Mouse (Mus musculus): Measurements from ENCODE around the gene Elmod3. TPM values are rescaled to one million over a fixed set of nuclear protein-coding genes. Genes with fewer than 3 reads are reported as not detected.

Gene Elmod3
- total and polyA plus RNA-seq, 2 experiments from 2014 or later = 16.0 to 18.3 TPM

GRCm38 (mm10) chr6:72588307-72588706 is 9.9 kb downstream of the Elmod3 start:
- no peak for DNase-seq (ENCODE audit: low spot score)
- no peak for ATAC-seq (ENCODE audit: low FRiP score)
- H3K4me3 ChIP-seq (ENCODE audit: low read depth, low read length) = no peak overlapping the region
- TF ChIP-seq CTCF (IDR thresholded peaks at IDR 0.05) = no peak
- no peaks in the 10 kb centered on the region for H3K27me3 ChIP-seq (ENCODE audit: insufficient read depth, low read length)
- H3K9me3 ChIP-seq (ENCODE audit: low read length) = no peaks in the 10 kb centered on the region
- no peak overlapping the region for H3K9ac ChIP-seq (replicated peaks; ENCODE audit: low read length, poor library complexity, severe bottlenecking)
- no peak overlapping the region for H3K27ac ChIP-seq (ENCODE audit: low read depth, low read length)
- no peak overlapping the region for H3K4me2 ChIP-seq (ENCODE audit: low read depth, low read length, poor library complexity, severe bottlenecking)
- no peaks in the 10 kb centered on the region for H3K4me1 ChIP-seq (ENCODE audit: insufficient read depth, low read length)
- H3K36me3 ChIP-seq (ENCODE audit: insufficient read depth, low read length) = peaks cover 13% of the 10 kb centered on the region; the same call in 1 of the 2 replicates

DNA sequence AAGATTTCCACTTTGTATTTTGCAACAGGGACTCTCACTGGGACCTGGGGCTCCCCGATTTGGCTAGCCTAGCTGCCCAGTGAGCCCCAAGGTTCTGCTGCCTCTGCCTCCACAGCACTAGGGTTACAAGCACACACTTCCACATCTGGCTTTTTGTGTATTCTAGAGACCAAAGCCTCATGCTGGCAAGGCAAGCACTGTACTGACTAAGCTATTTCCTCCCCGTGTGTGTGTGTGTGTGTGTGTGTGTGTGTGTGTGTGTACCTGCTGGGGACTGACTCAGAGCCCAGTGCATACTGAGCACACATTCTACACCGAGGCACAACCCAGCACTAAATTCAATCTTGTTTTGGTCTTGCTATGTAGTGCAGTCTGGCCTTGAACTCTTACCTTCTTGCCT is 11.5 kb downstream of the Elmod3 start:
- Histone ChIP-seq H3K9ac (replicated peaks; ENCODE audit: low read length, poor library complexity, severe bottlenecking) (no peak overlapping the region), H3K4me2 (ENCODE audit: low read depth, low read length, poor library complexity, severe bottlenecking) (no peak overlapping the region), H3K27me3 (ENCODE audit: insufficient read depth, low read length) (no peaks in the 10 kb centered on the region), H3K36me3 (ENCODE audit: insufficient read depth, low read length) (peaks cover 13% of the 10 kb centered on the region; the same call in 1 of the 2 replicates), H3K9me3 (ENCODE audit: low read length) (no peaks in the 10 kb centered on the region), H3K27ac (ENCODE audit: low read depth, low read length) (no peak overlapping the region), H3K4me1 (ENCODE audit: insufficient read depth, low read length) (no peaks in the 10 kb centered on the region), H3K4me3 (ENCODE audit: low read depth, low read length) (no peak overlapping the region)
- WGBS = 80% methylated on average over 3 of the region's 3 CpGs
- ATAC-seq (ENCODE audit: low FRiP score) (no peak), DNase-seq (ENCODE audit: low spot score) (no peak)
- TF ChIP-seq CTCF (IDR thresholded peaks at IDR 0.05) = no peak

GRCm38 (mm10) chr6:72584154-72584553 is 14.1 kb downstream of the Elmod3 start:
- Histone ChIP-seq H3K9me3 (ENCODE audit: low read length) (no peaks in the 10 kb centered on the region), H3K36me3 (ENCODE audit: insufficient read depth, low read length) (peaks cover 18% of the 10 kb centered on the region), H3K27me3 (ENCODE audit: insufficient read depth, low read length) (no peaks in the 10 kb centered on the region), H3K9ac (replicated peaks; ENCODE audit: low read length, poor library complexity, severe bottlenecking) (no peak overlapping the region), H3K4me2 (ENCODE audit: low read depth, low read length, poor library complexity, severe bottlenecking) (no peak overlapping the region), H3K4me3 (ENCODE audit: low read depth, low read length) (no peak overlapping the region), H3K4me1 (ENCODE audit: insufficient read depth, low read length) (no peaks in the 10 kb centered on the region), H3K27ac (ENCODE audit: low read depth, low read length) (no peak overlapping the region)
- WGBS = 88% methylated on average over 11 of the region's 11 CpGs
- DNase-seq (ENCODE audit: low spot score) = no peak
- ATAC-seq (ENCODE audit: low FRiP score) = no peak
- no peak for TF ChIP-seq CTCF (IDR thresholded peaks at IDR 0.05)

DNA sequence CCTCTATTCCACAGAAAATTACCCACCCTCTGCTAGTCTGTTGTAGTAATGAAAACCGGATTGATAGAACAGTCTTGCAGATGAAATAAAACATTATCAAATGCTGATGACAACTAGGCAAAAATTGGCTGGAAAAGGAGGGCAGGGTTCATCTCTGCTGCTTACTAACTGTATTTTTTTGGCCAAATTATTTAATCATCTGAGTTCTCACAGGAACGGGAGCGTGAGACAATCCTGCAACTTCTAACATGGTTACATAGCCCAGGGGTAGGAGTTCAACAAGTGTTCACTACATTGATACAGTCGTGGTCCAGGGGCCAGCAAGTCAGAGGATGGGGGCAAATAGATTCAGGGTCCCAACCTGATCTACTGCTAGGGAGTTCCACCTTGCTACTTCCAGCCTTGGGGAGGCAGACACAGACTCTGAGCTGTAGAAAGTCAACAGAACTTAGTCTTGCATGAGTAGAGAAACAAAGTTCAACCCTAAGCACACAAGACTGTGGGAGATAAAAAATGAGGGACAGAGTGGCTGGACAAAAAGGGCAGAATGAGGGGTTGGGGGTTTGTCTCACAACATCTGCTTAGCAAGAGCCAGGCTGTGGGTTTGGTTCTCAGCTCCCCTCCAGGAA is 14.9 kb downstream of the Elmod3 start:
- no peaks in the 10 kb centered on the region for H3K4me1 ChIP-seq (ENCODE audit: insufficient read depth, low read length)
- no peak for ATAC-seq (ENCODE audit: low FRiP score)
- no peak overlapping the region for H3K4me3 ChIP-seq (ENCODE audit: low read depth, low read length)
- H3K4me2 ChIP-seq (ENCODE audit: low read depth, low read length, poor library complexity, severe bottlenecking) = no peak overlapping the region
- 88% methylated on average over 4 of the region's 4 CpGs for WGBS
- H3K27me3 ChIP-seq (ENCODE audit: insufficient read depth, low read length) = no peaks in the 10 kb centered on the region
- no peak for DNase-seq (ENCODE audit: low spot score)
- no peak overlapping the region for H3K9ac ChIP-seq (replicated peaks; ENCODE audit: low read length, poor library complexity, severe bottlenecking)
- H3K27ac ChIP-seq (ENCODE audit: low read depth, low read length) = no peak overlapping the region
- peaks cover 23% of the 10 kb centered on the region for H3K36me3 ChIP-seq (ENCODE audit: insufficient read depth, low read length)
- H3K9me3 ChIP-seq (ENCODE audit: low read length) = no peaks in the 10 kb centered on the region
- no peak for TF ChIP-seq CTCF (IDR thresholded peaks at IDR 0.05)

- Histone ChIP-seq H3K4me2 (ENCODE audit: low read depth, low read length, poor library complexity, severe bottlenecking) (no peak overlapping the region), H3K36me3 (ENCODE audit: insufficient read depth, low read length) (peaks cover 22% of the 10 kb centered on the region), H3K9ac (replicated peaks; ENCODE audit: low read length, poor library complexity, severe bottlenecking) (no peak overlapping the region), H3K27ac (ENCODE audit: low read depth, low read length) (no peak overlapping the region), H3K4me1 (ENCODE audit: insufficient read depth, low read length) (no peaks in the 10 kb centered on the region), H3K4me3 (ENCODE audit: low read depth, low read length) (no peak overlapping the region), H3K27me3 (ENCODE audit: insufficient read depth, low read length) (no peaks in the 10 kb centered on the region), H3K9me3 (ENCODE audit: low read length) (no peaks in the 10 kb centered on the region)
- no peak for TF ChIP-seq CTCF (IDR thresholded peaks at IDR 0.05)
- ATAC-seq (ENCODE audit: low FRiP score) = no peak
- WGBS = 76% methylated on average over 11 of the region's 11 CpGs
- DNase-seq (ENCODE audit: low spot score) = no peak
Measured at GRCm38 (mm10) chr6:72581625-72582382, 16.4 kb downstream of the Elmod3 start.

GRCm38 (mm10) chr6:72576041-72576440 is 22.2 kb downstream of the Elmod3 start:
- no peaks in the 10 kb centered on the region for H3K9me3 ChIP-seq (ENCODE audit: low read length)
- no peak overlapping the region for H3K27ac ChIP-seq (ENCODE audit: low read depth, low read length)
- DNase-seq (ENCODE audit: low spot score) (no peak), ATAC-seq (ENCODE audit: low FRiP score) (no peak)
- H3K27me3 ChIP-seq (ENCODE audit: insufficient read depth, low read length) = no peaks in the 10 kb centered on the region
- H3K4me1 ChIP-seq (ENCODE audit: insufficient read depth, low read length) = no peaks in the 10 kb centered on the region
- no peak for TF ChIP-seq CTCF (IDR thresholded peaks at IDR 0.05)
- H3K4me2 ChIP-seq (ENCODE audit: low read depth, low read length, poor library complexity, severe bottlenecking) = no peak overlapping the region
- peaks cover 24% of the 10 kb centered on the region for H3K36me3 ChIP-seq (ENCODE audit: insufficient read depth, low read length)
- no peak overlapping the region for H3K4me3 ChIP-seq (ENCODE audit: low read depth, low read length)
- WGBS = 94% methylated on average over 3 of the region's 3 CpGs
- H3K9ac ChIP-seq (replicated peaks; ENCODE audit: low read length, poor library complexity, severe bottlenecking) = no peak overlapping the region

Measured in midbrain, postnatal 0 days (tissue).